In the genomic region with DNA sequence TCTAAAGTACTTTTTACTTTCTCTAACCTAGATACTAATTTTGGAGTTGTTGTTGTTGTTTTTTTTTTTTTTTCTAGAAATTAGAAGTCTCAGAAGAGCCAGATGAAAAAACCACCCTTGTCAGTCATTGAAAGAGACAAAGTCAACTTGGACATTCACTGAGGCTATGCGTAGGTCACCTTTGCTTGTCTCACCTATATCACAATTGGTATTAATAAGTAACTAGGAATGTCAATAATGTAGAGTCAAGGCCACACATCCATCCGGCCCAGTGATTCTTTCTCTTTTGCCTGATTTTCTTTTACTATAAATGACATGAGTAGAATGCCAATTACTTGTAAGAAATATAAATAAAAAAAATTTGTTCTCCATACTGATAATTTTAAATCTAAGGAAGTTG, we compare ENCODE assay signal across 24 mouse cellular contexts. TPM values are rescaled to one million over a fixed set of nuclear protein-coding genes. Genes with fewer than 3 reads are reported as not detected.
A peak's percentile ranks its signal among the peaks of the same experiment; 100 is the strongest.
DNase-seq lines count a peak whose midpoint lies in the region; ATAC-seq and TF ChIP-seq lines count a peak whose summit lies in the region.
"Had no signal": no experiment of that assay in that cellular context is flagged by ENCODE, and none has a peak within 500 bp of the region (broad histone marks: within the 10 kb centered on the region; RNA-seq: fewer than 3 reads in every experiment).

No protein-coding gene starts in this region.

- H3K4me3 ChIP-seq in intestine, embryonic 15.5 days (replicated peaks): no peak overlapping the region
- no peak overlapping the region for H3K4me3 ChIP-seq in intestine, postnatal 0 days (ENCODE audit: low read depth, low read length)
- no peak overlapping the region for H3K4me3 ChIP-seq in liver, embryonic 15.5 days (replicated peaks)
- H3K4me3 ChIP-seq in intestine, embryonic 16.5 days (ENCODE audit: low read length): no peak overlapping the region
- H3K4me3 ChIP-seq in midbrain, postnatal 0 days (ENCODE audit: low read depth, low read length): no peak overlapping the region
- H3K4me3 ChIP-seq: embryonic facial prominence, embryonic 10.5 days; embryonic facial prominence, embryonic 12.5 days; forebrain, embryonic 13.5 days; forebrain, embryonic 15.5 days had no signal

- H3K27me3 ChIP-seq in intestine, embryonic 15.5 days (replicated peaks): no peaks in the 10 kb centered on the region; the same call in 1 of the 2 replicates
- H3K27me3 ChIP-seq in intestine, postnatal 0 days (replicated peaks; ENCODE audit: control insufficient read depth, insufficient read depth, low read length): no peaks in the 10 kb centered on the region
- H3K27me3 ChIP-seq in liver, embryonic 15.5 days: peaks cover under 1% of the 10 kb centered on the region; the same call in 1 of the 2 replicates
- H3K27me3 ChIP-seq in intestine, embryonic 16.5 days (replicated peaks; ENCODE audit: control insufficient read depth, insufficient read depth, low read length): no peaks in the 10 kb centered on the region
- H3K27me3 ChIP-seq in midbrain, postnatal 0 days (ENCODE audit: insufficient read depth, low read length): no peaks in the 10 kb centered on the region
- H3K27me3 ChIP-seq: CH12.LX; embryonic facial prominence, embryonic 12.5 days; forebrain, embryonic 13.5 days; forebrain, embryonic 15.5 days; Patski had no signal

- no peaks in the 10 kb centered on the region for H3K9me3 ChIP-seq in intestine, embryonic 15.5 days
- no peaks in the 10 kb centered on the region for H3K9me3 ChIP-seq in intestine, postnatal 0 days (ENCODE audit: control insufficient read depth)
- no peaks in the 10 kb centered on the region for H3K9me3 ChIP-seq in liver, embryonic 15.5 days (replicated peaks)
- H3K9me3 ChIP-seq in intestine, embryonic 16.5 days (ENCODE audit: control insufficient read depth, low read length): no peaks in the 10 kb centered on the region
- no peaks in the 10 kb centered on the region for H3K9me3 ChIP-seq in midbrain, postnatal 0 days (ENCODE audit: low read length)
- H3K9me3 ChIP-seq: embryonic facial prominence, embryonic 10.5 days; embryonic facial prominence, embryonic 12.5 days; forebrain, embryonic 13.5 days; forebrain, embryonic 15.5 days; G1E had no signal

- H3K4me1 ChIP-seq in intestine, embryonic 15.5 days (replicated peaks): no peaks in the 10 kb centered on the region
- no peaks in the 10 kb centered on the region for H3K4me1 ChIP-seq in intestine, postnatal 0 days (replicated peaks; ENCODE audit: control insufficient read depth, insufficient read depth, low read length)
- 0 out of 2 replicates have a peak, but pooled peaks cover 14% of the 10 kb centered on the region for H3K4me1 ChIP-seq in liver, embryonic 15.5 days (replicated peaks)
- peaks cover 14% of the 10 kb centered on the region; the same call in 1 of the 2 replicates for H3K4me1 ChIP-seq in intestine, embryonic 16.5 days (ENCODE audit: control insufficient read depth, insufficient read depth, low read length)
- H3K4me1 ChIP-seq in midbrain, postnatal 0 days (ENCODE audit: insufficient read depth, low read length): no peaks in the 10 kb centered on the region
- H3K4me1 ChIP-seq: embryonic facial prominence, embryonic 10.5 days; embryonic facial prominence, embryonic 12.5 days; forebrain, embryonic 13.5 days; forebrain, embryonic 15.5 days had no signal

- 70% methylated on average over 2 of the region's 2 CpGs for WGBS in intestine, embryonic 15.5 days
- WGBS in intestine, postnatal 0 days: 47% methylated on average over 2 of the region's 2 CpGs
- 75% methylated on average over 2 of the region's 2 CpGs for WGBS in liver, embryonic 15.5 days (ENCODE audit: insufficient replicate concordance)
- 66% methylated on average over 2 of the region's 2 CpGs for WGBS in intestine, embryonic 16.5 days
- 97% methylated on average over 2 of the region's 2 CpGs for WGBS in midbrain, postnatal 0 days

- no peaks in the 10 kb centered on the region for H3K36me3 ChIP-seq in intestine, embryonic 15.5 days
- no peaks in the 10 kb centered on the region for H3K36me3 ChIP-seq in intestine, postnatal 0 days (ENCODE audit: control insufficient read depth, insufficient read depth)
- no peaks in the 10 kb centered on the region for H3K36me3 ChIP-seq in liver, embryonic 15.5 days (replicated peaks)
- no peaks in the 10 kb centered on the region for H3K36me3 ChIP-seq in intestine, embryonic 16.5 days (ENCODE audit: control insufficient read depth, insufficient read depth, low read length)
- H3K36me3 ChIP-seq in midbrain, postnatal 0 days (ENCODE audit: insufficient read depth, low read length): no peaks in the 10 kb centered on the region
- H3K36me3 ChIP-seq: embryonic facial prominence, embryonic 10.5 days; embryonic facial prominence, embryonic 12.5 days; forebrain, embryonic 15.5 days; G1E had no signal

- no peak overlapping the region for H3K27ac ChIP-seq in intestine, embryonic 15.5 days
- H3K27ac ChIP-seq in intestine, postnatal 0 days (ENCODE audit: low read depth, low read length): no peak overlapping the region
- peak overlapping the region; percentile 55 for H3K27ac ChIP-seq in liver, embryonic 15.5 days (replicated peaks)
- H3K27ac ChIP-seq in intestine, embryonic 16.5 days (ENCODE audit: low read length): peak overlapping the region; percentile 43; the same call in 1 of the 2 replicates
- no peak overlapping the region for H3K27ac ChIP-seq in midbrain, postnatal 0 days (ENCODE audit: low read depth, low read length)
- H3K27ac ChIP-seq: embryonic facial prominence, embryonic 10.5 days; embryonic facial prominence, embryonic 12.5 days; forebrain, embryonic 13.5 days; forebrain, embryonic 15.5 days had no signal

- DNase-seq in liver: no peak
- no peak for DNase-seq in midbrain, postnatal 0 days (ENCODE audit: low spot score)
- DNase-seq: adrenal gland, adult 8-10 months; adrenal gland, postnatal 14 days; adrenal gland, postnatal 36 days; B cell, adult 2 months; cerebellum, adult 11-12 months; cerebellum, adult 2 months; cerebellum, adult 9-10 months; cerebellum, postnatal 10 days; cerebellum, postnatal 25 days had no signal

- no peak for TF ChIP-seq CTCF in intestine, postnatal 0 days (IDR thresholded peaks at IDR 0.05; ENCODE audit: low read depth)
- TF ChIP-seq CTCF in midbrain, postnatal 0 days (IDR thresholded peaks at IDR 0.05): no peak

- peak; percentile 63 for ATAC-seq in intestine, embryonic 15.5 days
- ATAC-seq in intestine, postnatal 0 days: no peak
- peak; percentile 51; the same call in 1 of the 2 replicates for ATAC-seq in liver, embryonic 15.5 days (ENCODE audit: insufficient read depth)
- peak; percentile 52; the same call in 1 of the 2 replicates for ATAC-seq in intestine, embryonic 16.5 days
- no peak for ATAC-seq in midbrain, postnatal 0 days (ENCODE audit: low FRiP score)
- ATAC-seq: activated CD4-positive, CD25-positive, alpha-beta regulatory T cell, adult 4 months; CD4-positive, CD25-positive, alpha-beta regulatory T cell, adult 4 months; forebrain, embryonic 13.5 days; forebrain, embryonic 15.5 days; Patski had no signal

- H3K9ac ChIP-seq in intestine, embryonic 15.5 days: no peak overlapping the region
- no peak overlapping the region for H3K9ac ChIP-seq in intestine, postnatal 0 days (ENCODE audit: low read depth, low read length)
- no peak overlapping the region for H3K9ac ChIP-seq in liver, embryonic 15.5 days
- H3K9ac ChIP-seq in intestine, embryonic 16.5 days (ENCODE audit: low read depth, low read length): no peak overlapping the region
- no peak overlapping the region for H3K9ac ChIP-seq in midbrain, postnatal 0 days (replicated peaks; ENCODE audit: low read length, poor library complexity, severe bottlenecking)
- H3K9ac ChIP-seq: embryonic facial prominence, embryonic 12.5 days; forebrain, embryonic 13.5 days; forebrain, embryonic 15.5 days had no signal

- no peak overlapping the region for H3K4me2 ChIP-seq in intestine, embryonic 15.5 days (replicated peaks)
- no peak overlapping the region for H3K4me2 ChIP-seq in intestine, postnatal 0 days (replicated peaks; ENCODE audit: low read depth)
- H3K4me2 ChIP-seq in liver, embryonic 15.5 days: no peak overlapping the region
- H3K4me2 ChIP-seq in intestine, embryonic 16.5 days (ENCODE audit: low read depth, low read length): no peak overlapping the region
- H3K4me2 ChIP-seq in midbrain, postnatal 0 days (ENCODE audit: low read depth, low read length, poor library complexity, severe bottlenecking): no peak overlapping the region
- H3K4me2 ChIP-seq: embryonic facial prominence, embryonic 12.5 days; forebrain, embryonic 13.5 days; forebrain, embryonic 15.5 days had no signal

RNA-seq across cellular contexts. Expression of a gene that starts 6.7 kb away (rescaled TPM):
- 26.0 and 29.3 TPM in 2 replicates for polyA plus RNA-seq in intestine, embryonic 15.5 days (2015; fragmentation: Nextera tagmentation; extraction: Ambion mirVana)
- polyA plus RNA-seq in intestine, postnatal 0 days (2015; fragmentation: Nextera tagmentation; extraction: Ambion mirVana): 18.3 and 22.6 TPM in 2 replicates
- 11.4 and 12.9 TPM in 2 replicates for polyA plus RNA-seq in liver, embryonic 15.5 days (2015; fragmentation: Nextera tagmentation; extraction: Ambion mirVana)
- polyA plus RNA-seq in intestine, embryonic 16.5 days (2015; fragmentation: Nextera tagmentation; extraction: Ambion mirVana): 33.8 and 34.8 TPM in 2 replicates
- total RNA-seq in midbrain, postnatal 0 days (2014; rRNA removed): 42.9 and 45.4 TPM in 2 replicates
- polyA plus RNA-seq in midbrain, postnatal 0 days (2015; fragmentation: Nextera tagmentation; extraction: Ambion mirVana): 25.8 and 30.8 TPM in 2 replicates

RNA-seq across cellular contexts. Expression of a gene that starts 36.3 kb away (rescaled TPM):
- 4.7 and 5.1 TPM in 2 replicates for polyA plus RNA-seq in intestine, embryonic 15.5 days (2015; fragmentation: Nextera tagmentation; extraction: Ambion mirVana)
- 3.8 and 4.0 TPM in 2 replicates for polyA plus RNA-seq in intestine, postnatal 0 days (2015; fragmentation: Nextera tagmentation; extraction: Ambion mirVana)
- 2.5 and 3.2 TPM in 2 replicates for polyA plus RNA-seq in liver, embryonic 15.5 days (2015; fragmentation: Nextera tagmentation; extraction: Ambion mirVana)
- 5.1 and 5.2 TPM in 2 replicates for polyA plus RNA-seq in intestine, embryonic 16.5 days (2015; fragmentation: Nextera tagmentation; extraction: Ambion mirVana)
- 0.27 and 9.8 TPM in 2 replicates for total RNA-seq in midbrain, postnatal 0 days (2014; rRNA removed)
- polyA plus RNA-seq in midbrain, postnatal 0 days (2015; fragmentation: Nextera tagmentation; extraction: Ambion mirVana): 2.9 and 3.8 TPM in 2 replicates

RNA-seq across cellular contexts. Expression of a gene that starts 39.5 kb away (rescaled TPM):
- polyA plus RNA-seq in intestine, embryonic 15.5 days (2015; fragmentation: Nextera tagmentation; extraction: Ambion mirVana): 1.5 and 2.2 TPM in 2 replicates
- 0.35 and 0.41 TPM in 2 replicates for polyA plus RNA-seq in intestine, postnatal 0 days (2015; fragmentation: Nextera tagmentation; extraction: Ambion mirVana)
- 0.76 and 1.2 TPM in 2 replicates for polyA plus RNA-seq in liver, embryonic 15.5 days (2015; fragmentation: Nextera tagmentation; extraction: Ambion mirVana)
- polyA plus RNA-seq in intestine, embryonic 16.5 days (2015; fragmentation: Nextera tagmentation; extraction: Ambion mirVana): 1.2 and 2.8 TPM in 2 replicates
- 6.0 TPM in 1 of 2 replicates, not detected in the other for total RNA-seq in midbrain, postnatal 0 days (2014; rRNA removed)
- 2.7 and 2.8 TPM in 2 replicates for polyA plus RNA-seq in midbrain, postnatal 0 days (2015; fragmentation: Nextera tagmentation; extraction: Ambion mirVana)
- total RNA-seq: CH12.LX had no signal
- polyA plus RNA-seq: G1E had no signal

RNA-seq across cellular contexts. Expression of a gene that starts 59.8 kb away (rescaled TPM):
- 117 and 146 TPM in 2 replicates for polyA plus RNA-seq in intestine, embryonic 15.5 days (2015; fragmentation: Nextera tagmentation; extraction: Ambion mirVana)
- polyA plus RNA-seq in intestine, postnatal 0 days (2015; fragmentation: Nextera tagmentation; extraction: Ambion mirVana): 82.7 and 89.1 TPM in 2 replicates
- 30.9 and 42.8 TPM in 2 replicates for polyA plus RNA-seq in liver, embryonic 15.5 days (2015; fragmentation: Nextera tagmentation; extraction: Ambion mirVana)
- 96.2 and 115 TPM in 2 replicates for polyA plus RNA-seq in intestine, embryonic 16.5 days (2015; fragmentation: Nextera tagmentation; extraction: Ambion mirVana)
- 13.8 and 25.4 TPM in 2 replicates for total RNA-seq in midbrain, postnatal 0 days (2014; rRNA removed)
- 130 and 158 TPM in 2 replicates for polyA plus RNA-seq in midbrain, postnatal 0 days (2015; fragmentation: Nextera tagmentation; extraction: Ambion mirVana)

Comparison
In these comparisons a context has a peak if more than half of its experiments do, and no peak if none do; other contexts are left out.
1. ATAC-seq: peak in intestine, embryonic 15.5 days (single experiment), liver, embryonic 15.5 days (single experiment) and intestine, embryonic 16.5 days (single experiment); none in intestine, postnatal 0 days (single experiment) and midbrain, postnatal 0 days (single experiment).
2. H3K27ac ChIP-seq: peak in liver, embryonic 15.5 days (single experiment) and intestine, embryonic 16.5 days (single experiment); none in intestine, embryonic 15.5 days (single experiment), intestine, postnatal 0 days (single experiment) and midbrain, postnatal 0 days (single experiment).